In the genomic region with DNA sequence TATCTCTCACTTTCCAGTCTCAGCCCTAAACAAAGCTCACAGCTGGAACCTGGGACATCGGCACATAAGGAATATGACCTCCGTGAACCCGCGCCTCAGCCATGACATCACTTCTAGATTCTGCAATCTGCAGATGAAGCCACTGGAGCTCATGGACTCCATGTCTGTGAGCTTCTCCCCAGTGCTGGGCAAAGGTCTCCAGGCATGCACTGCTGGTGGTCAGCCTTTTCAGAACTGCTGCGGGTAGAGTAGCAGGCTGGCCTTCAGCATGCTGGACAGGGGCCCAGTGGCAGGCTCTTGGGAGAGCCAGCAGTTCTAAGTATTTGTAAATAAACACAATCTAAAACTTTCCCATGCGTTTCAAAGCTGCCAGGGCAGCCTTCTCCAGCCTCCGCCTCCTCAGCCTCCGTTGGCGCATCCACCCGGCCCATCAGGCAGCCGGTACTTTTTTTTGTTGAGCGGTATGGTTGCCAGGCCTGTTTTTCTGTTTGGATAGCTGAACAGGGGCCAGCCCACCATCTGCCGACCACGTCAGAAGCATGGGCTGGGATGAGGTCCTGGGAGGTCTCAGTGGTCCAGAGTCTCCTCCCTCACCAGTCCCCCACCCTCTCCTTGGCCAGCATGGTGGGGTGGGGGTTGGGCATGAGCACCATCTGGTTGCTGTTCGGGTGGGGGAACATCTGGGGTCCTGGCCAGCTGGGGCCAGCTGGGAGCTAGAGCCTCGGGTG, we compare ENCODE assay signal across 10 mouse cellular contexts. TPM values are rescaled to one million over a fixed set of nuclear protein-coding genes. Genes with fewer than 3 reads are reported as not detected.
A peak's percentile ranks its signal among the peaks of the same experiment; 100 is the strongest.
DNase-seq lines count a peak whose midpoint lies in the region; TF ChIP-seq lines count a peak whose summit lies in the region.
"Had no signal": no experiment of that assay in that cellular context is flagged by ENCODE, and none has a peak within 500 bp of the region (broad histone marks: within the 10 kb centered on the region; RNA-seq: fewer than 3 reads in every experiment).

No protein-coding gene starts in this region.

- TF ChIP-seq POLR2A in lung, adult 2 months (IDR thresholded peaks at IDR 0.05; ENCODE audit: borderline replicate concordance, extremely low read depth, low read depth, low read length) = no peak
- no peak for TF ChIP-seq POLR2A in thymus, adult 2 months (IDR thresholded peaks at IDR 0.05; ENCODE audit: control insufficient read depth, extremely low read depth, insufficient read depth, low read length, poor library complexity)

- peaks cover 57% of the 10 kb centered on the region for H3K36me3 ChIP-seq in thymus, adult 2 months (ENCODE audit: control insufficient read depth, insufficient read depth, low read length)

- DNase-seq in frontal cortex, postnatal 36 days (ENCODE audit: low spot score in 2 of 2) = peak; percentile 21 to 29
- no peak for DNase-seq in frontal cortex, postnatal 25 days (ENCODE audit: low spot score in 2 of 2)
- DNase-seq in cerebellum, postnatal 10 days = peak; percentile 93 to 96
- peak; percentile 69 for DNase-seq in gastrocnemius, postnatal 10 days
- DNase-seq in kidney, adult 18-20 months = peak; percentile 59
- peak; percentile 52 for DNase-seq in lung, adult 2 months
- peak; percentile 47 for DNase-seq in ovary, adult 18-20 months (ENCODE audit: low spot score)
- DNase-seq in thymus, adult 2 months = no peak

- no peak overlapping the region for H3K4me3 ChIP-seq in lung, adult 2 months (replicated peaks; ENCODE audit: extremely low read depth, low read depth, low read length)
- H3K4me3 ChIP-seq in thymus, adult 2 months (ENCODE audit: control insufficient read depth, insufficient read depth, low read length) = no peak overlapping the region
- H3K4me3 ChIP-seq: liver, embryonic 15.5 days had no signal

- no peak overlapping the region for H3K27ac ChIP-seq in thymus, adult 2 months (ENCODE audit: control insufficient read depth, insufficient read depth, low read length)
- H3K27ac ChIP-seq: liver, embryonic 15.5 days had no signal

- TF ChIP-seq CTCF in lung, adult 2 months (IDR thresholded peaks at IDR 0.05; ENCODE audit: insufficient read depth, low read length) = no peak
- TF ChIP-seq CTCF in thymus, adult 2 months (IDR thresholded peaks at IDR 0.05; ENCODE audit: borderline replicate concordance, control insufficient read depth, extremely low read depth, insufficient read depth, low read length, poor library complexity) = no peak

- WGBS in lung, adult 2 months = 28% methylated on average over 16 of the region's 16 CpGs
- 91% methylated on average over 16 of the region's 16 CpGs for WGBS in thymus, adult 2 months

- H3K27me3 ChIP-seq in thymus, adult 2 months (ENCODE audit: control insufficient read depth, insufficient read depth, low read length) = no peaks in the 10 kb centered on the region
- H3K27me3 ChIP-seq: liver, embryonic 15.5 days had no signal

- H3K4me1 ChIP-seq in lung, adult 2 months (ENCODE audit: control insufficient read depth, insufficient read depth, low read length) = peaks cover 22% of the 10 kb centered on the region
- H3K4me1 ChIP-seq in thymus, adult 2 months (replicated peaks; ENCODE audit: control insufficient read depth, insufficient read depth, low read length) = no peaks in the 10 kb centered on the region

RNA-seq across cellular contexts. Expression of a gene that starts 17.1 kb away (rescaled TPM):
- not detected for total RNA-seq in gastrocnemius, postnatal 10 days (2021)
- polyA plus RNA-seq in lung, adult 2 months (2012; rRNA removed) = not detected in 2 replicates
- polyA plus RNA-seq in thymus, adult 2 months (2012; rRNA removed) = 0.20 and 0.42 TPM in 2 replicates
- polyA plus RNA-seq: cortical plate, adult 2 months; liver, embryonic 15.5 days had no signal

RNA-seq across cellular contexts. Expression of a gene that starts 28.2 kb away (rescaled TPM):
- total RNA-seq in gastrocnemius, postnatal 10 days (2021) = 10 to 100 TPM; 52.7 to 52.8 TPM
- 122 and 162 TPM in 2 replicates for polyA plus RNA-seq in lung, adult 2 months (2012; rRNA removed)
- polyA plus RNA-seq in thymus, adult 2 months (2012; rRNA removed) = 104 and 133 TPM in 2 replicates

RNA-seq across cellular contexts. Expression of a gene that starts 28.4 kb away (rescaled TPM):
- 1 to 10 TPM; 4.5 to 7.4 TPM for total RNA-seq in gastrocnemius, postnatal 10 days (2021)
- 13.8 and 14.9 TPM in 2 replicates for polyA plus RNA-seq in lung, adult 2 months (2012; rRNA removed)
- polyA plus RNA-seq in thymus, adult 2 months (2012; rRNA removed) = 15.6 and 19.2 TPM in 2 replicates

RNA-seq across cellular contexts. Expression of a gene that starts 59.2 kb away (rescaled TPM):
- 10 to 100 TPM; 19.0 to 20.1 TPM for total RNA-seq in gastrocnemius, postnatal 10 days (2021)
- 40.0 and 45.7 TPM in 2 replicates for polyA plus RNA-seq in lung, adult 2 months (2012; rRNA removed)
- 62.3 and 76.8 TPM in 2 replicates for polyA plus RNA-seq in thymus, adult 2 months (2012; rRNA removed)

Comparison
In these comparisons a context has a peak if more than half of its experiments do, and no peak if none do; other contexts are left out.
1. DNase-seq: peak in frontal cortex, postnatal 36 days (2 of 2), cerebellum, postnatal 10 days (2 of 2), gastrocnemius, postnatal 10 days (single experiment), kidney, adult 18-20 months (single experiment), lung, adult 2 months (single experiment) and ovary, adult 18-20 months (single experiment); none in frontal cortex, postnatal 25 days (0 of 2) and thymus, adult 2 months (single experiment).